Mouse (Mus musculus) liver, embryonic 14.5 days (tissue): ENCODE measurements around the gene Nwd1.

Experiments used
- CTCF ChIP-seq: IDR thresholded peaks from 2 replicates; pipeline ENCODE4 v1.5.1; 2016; ENCODE audit warnings: antibody characterized with exemption, low read depth, control low read depth
- EP300 ChIP-seq: IDR thresholded peaks from 2 replicates; pipeline ENCODE4 v1.6.1; 2016; ENCODE audit warnings: antibody characterized with exemption, low read depth

DNA sequence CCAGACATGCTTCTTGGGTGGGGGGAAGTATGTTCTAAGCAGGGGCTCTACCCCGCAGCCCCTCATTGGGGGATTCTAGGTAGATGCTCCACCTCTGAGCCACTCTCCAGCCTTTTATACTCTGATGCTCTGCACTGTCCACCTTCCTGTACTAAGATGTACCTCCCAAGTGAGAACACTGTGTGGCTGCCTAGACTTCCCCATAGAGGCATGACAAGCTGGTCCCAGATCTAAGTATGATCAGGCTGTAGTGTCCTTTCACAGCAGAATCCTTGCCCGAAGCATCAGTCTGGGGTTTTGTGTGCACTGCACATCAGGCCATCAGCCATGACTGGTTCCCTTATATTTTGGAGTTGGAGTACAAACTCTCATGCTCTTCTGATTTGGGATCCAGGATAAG lies 109.5 kb downstream of the Nwd1 start:
- TF ChIP-seq CTCF (no peak), EP300 (no peak)
